Mouse (Mus musculus) gastrocnemius, postnatal 10 days (tissue): Measurements from ENCODE around the gene Fgd6. TPM values are rescaled to one million over a fixed set of nuclear protein-coding genes. Genes with fewer than 3 reads are reported as not detected.

ENCODE experiments used
- DNase-seq: peaks from one replicate; pipeline ENCODE4 v3.0.0; 2021; ENCODE audit warnings: mixed read lengths
- total RNA-seq, 2 experiments: library from RNA; stranded (reverse); gene quantifications; 2 replicates each; pipeline ENCODE4 v1.2.3; 2021

Gene Fgd6
- total RNA-seq, 2 experiments from 2014 or later: 2.0 to 3.2 TPM

- no peak for DNase-seq
Observed at GRCm38 (mm10) chr10:94095743-94096465, 60.1 kb downstream of the Fgd6 start.

- DNase-seq: no peak
Observed at GRCm38 (mm10) chr10:94097081-94097845, 61.5 kb downstream of the Fgd6 start.

GRCm38 (mm10) chr10:94098100-94098499 is 62.3 kb downstream of the Fgd6 start:
- no peak for DNase-seq

DNA sequence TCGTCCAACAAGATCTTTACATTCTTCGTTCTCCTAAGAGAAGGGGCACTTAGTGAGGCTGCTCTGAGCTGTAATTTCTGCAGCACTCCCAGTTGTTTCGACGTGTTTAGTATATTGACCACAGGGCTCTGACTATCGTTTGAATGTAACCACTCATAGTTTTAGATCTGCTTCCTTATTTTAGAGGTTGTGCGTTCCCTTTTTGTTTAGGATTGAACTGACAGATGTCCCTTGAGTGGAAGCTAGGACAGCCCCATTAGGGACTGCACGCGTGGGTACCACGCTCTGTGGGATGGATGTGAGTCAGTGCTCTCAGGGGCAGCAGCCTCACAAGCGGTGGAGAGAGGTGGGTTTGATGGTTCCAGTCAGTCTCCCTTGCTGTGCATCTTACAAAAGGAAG is 69.7 kb downstream of the Fgd6 start:
- no peak for DNase-seq

DNA sequence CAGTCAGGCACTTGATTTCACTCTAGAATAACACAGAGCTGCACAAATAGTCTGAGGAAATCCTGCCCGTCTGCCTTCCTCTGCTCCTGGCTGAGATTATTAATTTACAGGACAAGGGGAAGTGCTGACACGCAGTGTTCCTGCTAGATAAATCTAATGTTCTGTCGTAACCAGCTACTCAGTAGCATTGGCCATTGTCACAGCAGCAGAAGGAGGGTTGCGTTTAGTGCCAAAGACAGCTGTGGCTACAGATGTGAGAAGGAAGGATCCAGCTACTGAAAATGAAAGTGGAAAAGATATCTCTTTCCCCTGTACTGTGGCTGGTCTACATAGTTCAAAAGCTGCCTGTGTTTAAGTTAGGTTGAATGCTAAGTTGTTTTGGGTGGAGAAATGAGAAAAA is 71.4 kb downstream of the Fgd6 start:
- no peak for DNase-seq

- no peak for DNase-seq
Observed at GRCm38 (mm10) chr10:94107607-94108006, 71.8 kb downstream of the Fgd6 start.

GRCm38 (mm10) chr10:94108791-94109190 is 73.0 kb downstream of the Fgd6 start:
- DNase-seq: no peak

GRCm38 (mm10) chr10:94110834-94111754 is 75.3 kb downstream of the Fgd6 start:
- DNase-seq: no peak

- DNase-seq: no peak
Observed at GRCm38 (mm10) chr10:94112207-94112606, 76.4 kb downstream of the Fgd6 start.

DNA sequence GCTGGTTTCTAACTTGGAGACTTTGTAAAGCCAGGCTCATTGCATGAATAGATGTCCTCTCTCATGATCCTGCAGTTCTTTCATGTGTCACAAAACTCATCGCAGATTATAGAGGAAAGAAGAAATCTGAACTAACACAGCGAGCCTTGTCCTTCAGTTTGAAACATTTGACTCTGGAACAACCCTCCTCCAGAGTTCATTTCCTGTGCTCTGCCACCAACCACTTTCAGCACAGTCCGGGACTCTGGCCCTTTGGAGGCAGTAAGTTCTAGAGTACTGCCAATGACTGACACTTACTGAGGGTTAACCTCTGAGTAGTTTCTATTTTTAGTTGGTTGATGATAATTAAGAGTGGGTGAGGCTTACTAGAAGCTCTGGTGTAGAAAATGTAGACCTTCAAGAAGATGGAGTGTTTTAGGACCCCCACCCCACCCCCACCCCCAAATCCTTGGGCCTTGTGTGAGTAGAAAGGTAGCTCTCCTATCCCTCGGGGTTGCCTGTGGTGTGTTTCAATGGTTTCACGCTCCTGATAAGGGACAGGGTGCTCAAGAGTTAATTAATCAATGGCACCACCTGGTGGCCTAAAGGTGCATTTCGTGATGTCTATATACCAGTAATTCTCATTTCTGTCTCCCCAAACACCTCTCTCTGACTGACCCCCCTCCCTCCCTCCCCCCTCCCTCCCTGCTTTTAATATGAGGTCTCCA is 80.2 kb downstream of the Fgd6 start:
- peak; percentile 81 for DNase-seq

DNA sequence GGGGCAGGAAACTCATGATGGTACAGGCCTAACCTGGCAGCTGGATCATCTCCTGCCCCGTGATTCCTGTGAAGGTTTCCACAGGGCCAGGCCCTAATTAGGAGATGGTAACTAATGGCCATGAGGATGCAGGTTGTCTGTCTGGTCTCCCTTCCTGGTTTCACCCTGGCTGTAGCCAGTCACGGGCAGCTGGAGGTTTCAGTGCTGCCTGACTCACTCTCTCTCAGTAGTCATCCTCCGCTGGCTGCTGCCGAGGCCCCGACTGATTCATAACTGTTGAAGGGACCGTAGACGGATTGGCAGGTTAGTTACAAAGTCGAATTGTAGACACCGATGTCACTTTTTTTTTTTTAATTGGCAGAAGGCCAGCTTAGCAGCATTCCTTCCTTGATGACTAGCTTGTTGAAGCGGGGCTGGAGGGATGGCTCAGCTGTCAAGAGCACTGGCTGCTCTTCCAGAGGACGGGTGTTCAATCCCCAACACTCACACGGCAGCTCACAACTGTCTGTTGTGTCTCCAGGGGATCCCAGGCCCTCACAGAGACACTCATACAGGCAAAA is 81.1 kb downstream of the Fgd6 start:
- no peak for DNase-seq

DNA sequence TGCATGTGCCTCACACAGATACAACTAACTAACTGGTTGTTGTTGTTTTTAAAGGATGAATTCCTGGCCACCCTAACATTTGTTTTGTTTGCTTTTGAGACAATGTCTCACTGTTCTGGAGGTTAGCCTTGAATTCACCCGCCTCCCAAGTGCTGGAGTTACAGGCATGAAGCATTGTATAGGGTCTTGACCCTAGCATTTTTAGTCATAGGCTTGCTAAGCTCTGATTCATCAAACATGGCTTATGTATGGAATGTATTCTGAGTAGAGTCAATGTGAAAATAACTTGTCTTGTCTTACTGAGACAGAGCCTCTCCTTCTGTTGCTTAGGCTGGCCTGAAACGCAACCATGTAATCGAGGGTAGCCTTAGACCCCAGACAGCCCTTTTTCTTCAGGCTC is 82.1 kb downstream of the Fgd6 start:
- no peak for DNase-seq

DNA sequence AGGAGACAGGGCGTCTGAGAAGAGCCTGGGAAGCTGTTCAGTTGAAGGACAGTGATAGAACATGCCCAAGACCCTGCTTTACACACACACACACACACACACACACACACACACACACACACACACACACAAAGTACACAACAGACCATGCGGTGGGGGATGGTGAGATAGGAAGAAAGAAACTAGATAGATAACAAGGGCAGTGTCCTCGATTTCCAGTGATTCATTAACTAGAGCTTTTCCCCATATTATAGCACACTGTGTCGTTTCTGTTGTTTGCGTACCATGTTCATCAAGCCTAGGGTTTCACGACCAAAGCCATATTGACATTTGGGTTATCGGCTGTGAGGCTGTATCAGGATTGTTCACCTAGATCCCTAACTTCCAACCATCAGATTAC is 83.2 kb downstream of the Fgd6 start:
- DNase-seq: no peak

DNA sequence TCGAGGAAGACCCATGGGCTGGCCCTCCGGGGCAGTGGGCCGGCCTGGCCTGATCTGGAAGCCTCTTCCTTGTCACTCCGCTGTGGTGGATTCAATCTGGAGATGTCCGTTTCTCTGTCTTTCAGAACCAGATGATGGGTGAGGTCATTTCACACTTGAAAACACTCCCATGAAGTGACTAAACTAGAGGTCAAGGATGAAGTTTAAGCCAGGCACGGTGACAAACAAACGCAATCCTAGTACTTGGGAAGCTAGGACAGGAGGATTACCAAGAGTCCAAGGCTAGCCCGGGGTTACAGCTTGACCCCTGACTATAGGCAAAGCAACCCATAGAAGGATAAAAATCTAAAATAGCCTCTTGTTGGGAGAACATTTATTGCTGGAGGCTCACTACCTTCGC is 84.9 kb downstream of the Fgd6 start:
- no peak for DNase-seq

- DNase-seq: no peak
Observed at GRCm38 (mm10) chr10:94122595-94122994, 86.8 kb downstream of the Fgd6 start.

- no peak for DNase-seq
Observed at GRCm38 (mm10) chr10:94123581-94123980, 87.8 kb downstream of the Fgd6 start.

- DNase-seq: no peak
Observed at GRCm38 (mm10) chr10:94124376-94124775, 88.6 kb downstream of the Fgd6 start.

DNA sequence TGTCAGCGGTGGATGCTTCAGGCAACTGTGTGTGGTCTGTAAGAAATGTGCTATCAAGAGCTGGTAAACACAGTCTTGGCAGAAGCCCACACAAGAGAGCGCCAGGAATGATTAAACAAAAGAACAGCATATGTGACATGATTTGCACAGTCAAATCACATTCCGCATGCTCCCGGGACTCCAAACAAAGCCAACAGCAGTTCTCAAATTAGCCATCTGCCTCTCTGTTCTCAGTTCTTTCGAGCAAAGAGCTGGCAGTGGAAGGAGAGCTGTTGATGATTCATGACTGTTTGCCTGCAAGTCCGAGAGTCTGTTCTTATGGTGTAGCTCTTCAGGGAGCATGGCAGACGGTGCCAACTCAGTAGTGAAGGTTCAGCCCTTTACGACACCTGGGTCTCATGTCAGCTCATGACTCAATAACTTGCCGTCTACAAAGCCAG is 93.9 kb downstream of the Fgd6 start:
- peak; percentile 14 for DNase-seq

- DNase-seq: no peak
Observed at GRCm38 (mm10) chr10:94133081-94133480, 97.3 kb downstream of the Fgd6 start.

GRCm38 (mm10) chr10:94133674-94134073 is 97.9 kb downstream of the Fgd6 start:
- DNase-seq: no peak

GRCm38 (mm10) chr10:94134535-94135390 is 99.0 kb downstream of the Fgd6 start:
- no peak for DNase-seq
